Mouse (Mus musculus): Measurements from ENCODE around the gene Rcan1.
A peak's percentile ranks its signal among the peaks of the same experiment; 100 is the strongest.
"Not testable (repeated sequence)": the region's sequence is repeated elsewhere in the genome, so short reads cannot be mapped to it uniquely, and the experiment has no call there.

Rcan1 gene

GRCm38 (mm10) chr16:92470706-92471105, at the start of gene Rcan1:
Gene Rcan1 (minus strand): TSS chr16:92470867.
- DNase-seq, result no peak

DNA sequence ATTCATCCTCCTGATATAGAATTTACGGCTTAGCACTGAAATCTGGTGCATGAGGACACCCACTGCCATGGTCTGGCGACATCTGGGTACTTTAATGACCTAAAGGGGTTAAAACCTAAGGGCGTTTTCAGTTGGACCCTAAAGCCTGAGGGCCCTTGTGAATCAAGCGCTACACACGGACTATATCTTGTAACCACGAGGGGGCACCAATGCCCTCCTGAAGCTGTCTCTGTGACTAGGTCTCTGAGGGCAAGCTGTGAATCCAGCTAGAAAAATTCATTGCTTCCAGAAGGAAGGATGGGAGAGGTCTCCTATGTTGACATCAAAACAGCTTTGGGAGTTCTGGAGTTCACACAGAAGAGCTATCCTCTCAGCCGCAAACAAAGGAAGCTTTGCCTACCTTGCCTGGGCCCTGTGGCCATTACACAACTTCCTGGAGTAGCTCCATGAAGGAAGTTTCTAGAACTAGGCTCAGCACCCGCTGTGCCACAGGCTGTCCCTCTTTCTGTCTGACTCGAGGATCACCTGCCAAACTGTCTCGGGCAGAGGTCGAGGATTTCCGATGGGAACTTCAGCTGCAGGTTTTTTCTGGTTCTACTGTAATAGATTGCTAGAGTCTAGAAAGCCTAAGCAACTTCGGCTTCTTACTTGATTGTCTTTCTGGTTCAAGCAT, 49.3 kb upstream of the Rcan1 start:
- peak; percentile 55 for DNase-seq

DNA sequence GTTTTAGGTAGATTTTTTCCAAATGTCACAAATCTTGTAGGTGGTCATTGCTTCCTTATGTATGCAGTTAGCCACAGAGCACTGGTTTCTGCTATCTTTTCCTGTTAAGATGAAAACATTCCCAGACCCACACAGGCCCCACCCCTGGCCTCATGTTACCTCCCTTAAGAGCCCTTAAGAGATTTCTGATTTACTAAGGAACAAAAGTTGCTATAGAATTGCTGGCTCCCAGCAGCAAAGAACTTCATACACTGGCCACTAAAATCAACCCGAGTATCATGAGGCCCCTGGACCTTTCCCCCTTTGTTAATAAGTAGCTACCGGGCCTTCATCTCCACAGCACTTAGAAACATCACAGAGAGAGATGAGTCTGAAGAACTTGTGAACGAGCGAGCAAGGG, 48.1 kb upstream of the Rcan1 start:
- DNase-seq, result no peak

- no peak for DNase-seq
Observed at GRCm38 (mm10) chr16:92516139-92516538, 45.5 kb upstream of the Rcan1 start.

DNA sequence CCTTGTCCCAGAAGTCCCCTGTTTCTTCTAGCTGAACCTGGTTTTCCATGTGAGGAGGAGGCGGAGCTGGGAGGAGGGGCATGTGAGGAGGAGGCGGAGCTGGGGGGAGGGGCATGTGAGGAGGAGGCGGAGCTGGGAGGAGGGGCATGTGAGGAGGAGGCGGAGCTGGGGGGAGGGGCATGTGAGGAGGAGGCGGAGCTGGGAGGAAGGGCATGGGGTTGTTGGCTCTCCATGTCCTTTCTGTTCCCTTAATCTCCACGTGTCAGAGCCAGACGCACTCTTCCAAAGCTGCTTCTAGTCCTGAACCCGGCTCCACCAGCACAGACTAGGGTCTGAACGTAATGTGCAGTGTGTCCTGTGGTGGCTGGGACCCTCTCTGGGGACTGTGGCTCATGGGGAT, 44.2 kb upstream of the Rcan1 start:
- DNase-seq, result not testable (repeated sequence)

- DNase-seq, result peak; percentile 53
Observed at GRCm38 (mm10) chr16:92511773-92512391, 41.2 kb upstream of the Rcan1 start.

GRCm38 (mm10) chr16:92510835-92511772, 40.4 kb upstream of the Rcan1 start:
- no peak for DNase-seq

- no peak for DNase-seq
Observed at GRCm38 (mm10) chr16:92507573-92507972, 36.9 kb upstream of the Rcan1 start.

GRCm38 (mm10) chr16:92503105-92503504, 32.4 kb upstream of the Rcan1 start:
- DNase-seq, result no peak

DNA sequence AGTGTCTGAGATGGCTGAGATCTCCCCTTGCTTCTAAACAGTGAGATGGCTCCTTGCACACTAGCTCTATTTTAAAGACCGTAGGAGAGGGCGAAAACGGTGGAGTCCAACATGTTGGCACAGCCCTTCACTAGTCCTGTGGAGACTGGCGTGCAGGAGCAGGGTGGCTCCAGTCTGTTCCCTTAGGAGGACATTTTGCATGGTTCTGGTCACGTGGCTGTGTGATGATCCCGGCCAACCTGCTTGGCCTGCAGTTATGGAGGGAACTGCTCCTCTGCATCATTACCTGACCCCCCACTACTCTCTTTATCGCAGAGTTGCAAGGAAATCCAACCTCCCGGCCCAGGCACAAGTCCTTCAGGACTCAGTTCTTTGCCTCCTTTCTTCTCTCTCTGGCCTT, 29.9 kb upstream of the Rcan1 start:
- DNase-seq, result no peak

GRCm38 (mm10) chr16:92499324-92499723, 28.7 kb upstream of the Rcan1 start:
- DNase-seq, result no peak

DNA sequence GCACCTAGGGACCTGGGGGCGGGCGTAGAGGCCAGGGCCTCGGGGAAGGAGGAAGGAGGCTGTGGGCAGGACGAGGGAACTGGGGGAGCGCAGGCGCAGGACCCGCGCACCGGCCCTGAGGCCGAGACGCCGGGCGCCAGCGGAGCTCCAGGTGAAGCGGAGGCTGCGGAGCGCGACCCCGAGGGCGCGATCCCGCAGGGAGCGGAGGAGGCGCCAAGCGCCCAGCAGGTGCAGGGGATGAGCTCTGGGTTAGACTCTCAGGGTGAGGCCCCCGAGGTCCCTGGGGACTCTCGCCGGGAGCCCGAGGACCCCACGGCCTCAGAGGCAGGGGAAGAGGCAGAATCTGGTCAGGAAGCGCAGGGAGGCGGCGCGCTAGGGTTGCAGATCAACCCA, 27.9 kb upstream of the Rcan1 start:
- DNase-seq, result no peak

- no peak for DNase-seq
Observed at GRCm38 (mm10) chr16:92497851-92498588, 27.4 kb upstream of the Rcan1 start.

DNA sequence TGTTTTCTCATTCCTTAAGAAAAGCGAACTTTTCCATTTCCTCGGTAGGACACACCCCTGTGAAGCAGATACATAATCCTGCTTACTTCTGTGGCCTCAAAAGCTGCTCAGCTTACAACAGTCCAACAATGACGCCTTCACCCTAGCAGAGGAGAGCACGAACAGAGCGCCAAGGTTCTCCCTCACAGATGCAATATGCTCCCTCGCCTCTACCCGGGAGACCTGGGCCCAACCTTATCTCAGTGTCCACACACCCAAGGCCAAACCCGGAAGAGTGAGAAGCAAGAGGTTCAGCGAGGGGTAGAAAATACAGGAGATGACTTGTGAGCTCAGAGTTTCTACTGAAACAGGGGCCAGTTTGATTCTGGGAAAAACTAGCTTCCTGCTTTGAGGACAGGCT, 18.7 kb upstream of the Rcan1 start:
- no peak for DNase-seq

DNA sequence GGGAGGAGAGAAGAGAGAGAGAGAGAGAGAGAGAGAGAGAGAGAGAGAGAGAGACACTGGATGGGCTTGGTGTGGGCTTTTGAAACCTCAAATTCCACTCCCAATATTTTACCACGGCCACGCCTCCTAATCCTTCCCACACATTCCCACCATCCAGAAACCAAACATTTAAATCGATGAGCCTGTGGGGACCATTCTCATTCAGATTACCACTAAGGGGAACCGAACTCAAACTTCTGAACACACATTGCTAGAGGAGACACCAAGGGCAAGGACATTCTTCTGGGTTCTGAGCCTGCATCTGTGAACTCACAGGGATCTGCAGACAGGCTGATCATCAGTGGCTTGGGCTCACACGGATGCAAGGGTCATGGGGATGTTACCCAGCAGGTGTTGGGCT, 17.8 kb upstream of the Rcan1 start:
- no peak for DNase-seq

DNA sequence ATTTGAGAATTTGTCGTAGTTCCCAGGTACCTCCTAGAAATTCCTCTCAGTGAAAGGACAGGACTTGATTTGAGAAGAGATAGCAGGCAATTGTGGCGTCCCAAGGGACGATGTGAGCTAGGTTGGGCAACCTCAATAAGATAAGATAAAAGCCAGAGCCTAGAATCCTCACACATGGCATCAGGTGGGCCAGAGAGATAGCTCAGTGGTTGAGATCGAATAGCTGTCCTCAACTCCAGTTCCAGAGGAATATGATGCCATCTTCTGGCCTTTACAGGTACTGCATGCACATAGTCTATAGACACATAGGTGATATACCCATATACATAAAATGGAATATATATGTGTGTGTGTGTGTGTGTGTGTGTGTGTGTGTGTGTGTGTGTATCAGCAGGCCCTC, 16.8 kb upstream of the Rcan1 start:
- peak; percentile 56 for DNase-seq

- no peak for DNase-seq
Observed at GRCm38 (mm10) chr16:92487086-92487485, 16.4 kb upstream of the Rcan1 start.

DNA sequence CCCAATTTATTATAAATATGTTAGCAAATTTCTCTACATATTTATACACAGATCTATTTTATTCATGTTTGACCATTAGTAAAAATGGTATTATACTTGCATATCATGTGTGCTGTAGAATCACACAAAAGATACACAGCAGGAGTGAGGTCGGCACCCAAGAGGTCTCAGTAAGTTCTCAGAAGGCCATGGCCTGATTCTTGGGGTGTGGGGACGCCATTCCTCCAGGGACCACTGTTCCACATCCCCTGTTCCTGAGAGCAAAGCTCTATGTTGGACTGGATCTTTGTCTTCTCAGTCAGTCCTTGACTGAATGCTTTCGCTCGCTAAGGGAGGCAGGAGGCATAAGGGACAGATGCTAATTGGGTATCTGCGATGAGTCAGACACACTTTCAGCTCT, 14.8 kb upstream of the Rcan1 start, which contains the start of gene Clic6:
Clic6 (plus strand) TSS at position 301 of the 400 bp plus-strand sequence.
- no peak for DNase-seq

- DNase-seq, result peak; percentile 59
Observed at GRCm38 (mm10) chr16:92478561-92479150, 8.0 kb upstream of the Rcan1 start.

GRCm38 (mm10) chr16:92475093-92475860, 4.6 kb upstream of the Rcan1 start:
- DNase-seq, result no peak

GRCm38 (mm10) chr16:92472898-92473297, 2.2 kb upstream of the Rcan1 start:
- DNase-seq, result no peak

GRCm38 (mm10) chr16:92468459-92468858, 2.2 kb downstream of the Rcan1 start:
- DNase-seq, result no peak

All from thymus, postnatal 14 days (tissue).